Mouse (Mus musculus): ENCODE data around the gene Crlf1.

GRCm38 (mm10) chr8:70493692-70494415 is 896 bp downstream of the Crlf1 start:
- TF ChIP-seq CTCF (IDR thresholded peaks at IDR 0.05; ENCODE audit: borderline replicate concordance, control insufficient read depth, extremely low read depth, insufficient read depth, low read length, poor library complexity): no peak
- TF ChIP-seq POLR2A (IDR thresholded peaks at IDR 0.05; ENCODE audit: control insufficient read depth, extremely low read depth, insufficient read depth, low read length, poor library complexity): no peak
